Mouse (Mus musculus): ENCODE measurements around the gene Il4ra.

GRCm38 (mm10) chr7:125613579-125613978 lies 61.7 kb downstream of the Il4ra start:
- TF ChIP-seq CTCF (IDR thresholded peaks at IDR 0.05; ENCODE audit: control insufficient read depth, insufficient read depth, insufficient replicate concordance, low read depth, low read length): no peak
- TF ChIP-seq POLR2A (IDR thresholded peaks at IDR 0.05; ENCODE audit: control insufficient read depth, low read depth, low read length): no peak

Data from testis, adult 2 months (tissue).